Mouse (Mus musculus) heart, adult 18-20 months (tissue): ENCODE measurements around the gene Ikzf3. TPM values are rescaled to one million over a fixed set of nuclear protein-coding genes. Genes with fewer than 3 reads are reported as not detected.

Experiments
- DNase-seq, 2 experiments: peaks; one replicate each; pipeline ENCODE4 v3.0.0; 2021 to 2022; ENCODE audit warnings: mixed read lengths in 1 of 2
- total RNA-seq, 2 experiments: library from RNA; stranded (reverse); gene quantifications; 2 replicates each; pipeline ENCODE4 v1.2.3; 2021

Gene Ikzf3
- total RNA-seq, 2 experiments from 2014 or later, result 0.89 to 5.0 TPM

DNA sequence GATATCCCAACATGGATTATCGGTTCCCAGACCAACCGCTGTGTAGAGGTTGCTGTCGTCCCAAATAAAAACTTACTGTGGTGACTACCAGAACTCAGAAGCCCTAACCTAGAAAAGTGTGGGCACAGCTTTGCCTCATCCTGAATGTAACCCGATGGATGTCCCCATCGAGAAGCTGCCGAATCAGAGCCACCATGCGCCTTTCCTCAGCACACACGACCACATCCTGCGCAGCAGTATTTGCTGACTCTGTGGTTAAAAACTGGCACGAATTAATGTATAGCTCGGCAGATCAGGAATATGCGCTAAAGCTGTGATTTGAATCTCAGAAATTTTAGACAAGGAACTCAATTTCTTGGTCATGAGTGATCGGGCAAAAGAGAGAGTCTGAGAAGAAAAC is 33.0 kb downstream of the Ikzf3 start:
- DNase-seq, result no peak

DNA sequence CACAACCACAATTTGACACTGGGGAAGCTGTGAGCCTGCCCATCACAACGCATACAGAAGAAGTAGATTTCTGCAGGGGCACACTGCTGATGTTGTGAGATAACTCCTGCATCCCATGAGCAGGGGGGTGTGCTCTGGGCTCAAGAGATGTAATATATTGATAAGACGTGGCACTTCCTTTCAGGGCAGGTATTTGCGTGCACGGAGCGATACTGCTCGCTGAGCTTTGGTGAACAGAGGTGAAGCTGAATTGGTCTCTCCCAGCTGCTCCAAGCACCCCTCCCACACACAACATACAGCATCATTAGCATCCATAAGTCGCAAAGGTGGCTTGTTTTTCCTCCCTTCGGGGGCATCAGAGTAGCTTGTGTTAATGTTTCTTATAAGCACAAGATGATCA is 35.7 kb downstream of the Ikzf3 start:
- DNase-seq, result no peak

DNA sequence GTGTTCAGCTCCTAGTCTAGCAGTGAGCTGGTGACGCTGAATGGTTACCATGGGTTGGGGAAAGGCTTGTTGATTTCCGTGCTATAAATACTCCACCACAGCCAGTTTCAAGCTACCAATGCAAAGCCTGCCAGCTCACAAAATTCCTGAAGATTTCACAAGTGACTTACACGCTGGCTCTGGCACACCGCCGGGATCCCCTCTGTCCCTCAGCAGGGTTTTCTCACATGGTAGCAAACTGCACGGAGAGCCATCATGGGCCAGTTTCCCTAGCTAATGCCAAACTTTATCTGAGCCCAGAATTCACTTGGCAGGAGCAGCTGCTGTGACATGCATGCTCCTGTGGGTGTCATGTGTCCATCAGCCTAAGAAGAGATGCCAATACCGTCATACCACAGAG is 36.4 kb downstream of the Ikzf3 start:
- DNase-seq, result peak; percentile 72 to 73

DNA sequence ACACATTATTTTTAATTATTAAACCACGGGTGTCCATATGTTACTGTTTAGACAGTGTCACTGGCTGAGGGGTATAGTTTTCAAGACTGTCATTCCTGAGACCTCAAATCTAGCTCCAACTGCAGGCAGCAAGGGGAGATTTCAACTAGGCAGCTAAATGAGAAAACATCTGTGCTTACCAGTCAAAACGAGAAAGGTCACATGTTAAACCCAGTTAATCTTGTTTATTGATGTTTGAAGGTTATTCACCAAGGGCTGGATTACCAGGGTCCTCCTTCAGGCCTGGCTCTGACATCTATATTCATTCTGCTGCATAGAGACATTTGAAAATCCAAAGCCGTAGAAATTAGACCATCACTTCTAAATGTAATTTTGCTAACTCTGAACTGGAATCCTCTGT is 40.9 kb downstream of the Ikzf3 start:
- DNase-seq, result no peak

DNA sequence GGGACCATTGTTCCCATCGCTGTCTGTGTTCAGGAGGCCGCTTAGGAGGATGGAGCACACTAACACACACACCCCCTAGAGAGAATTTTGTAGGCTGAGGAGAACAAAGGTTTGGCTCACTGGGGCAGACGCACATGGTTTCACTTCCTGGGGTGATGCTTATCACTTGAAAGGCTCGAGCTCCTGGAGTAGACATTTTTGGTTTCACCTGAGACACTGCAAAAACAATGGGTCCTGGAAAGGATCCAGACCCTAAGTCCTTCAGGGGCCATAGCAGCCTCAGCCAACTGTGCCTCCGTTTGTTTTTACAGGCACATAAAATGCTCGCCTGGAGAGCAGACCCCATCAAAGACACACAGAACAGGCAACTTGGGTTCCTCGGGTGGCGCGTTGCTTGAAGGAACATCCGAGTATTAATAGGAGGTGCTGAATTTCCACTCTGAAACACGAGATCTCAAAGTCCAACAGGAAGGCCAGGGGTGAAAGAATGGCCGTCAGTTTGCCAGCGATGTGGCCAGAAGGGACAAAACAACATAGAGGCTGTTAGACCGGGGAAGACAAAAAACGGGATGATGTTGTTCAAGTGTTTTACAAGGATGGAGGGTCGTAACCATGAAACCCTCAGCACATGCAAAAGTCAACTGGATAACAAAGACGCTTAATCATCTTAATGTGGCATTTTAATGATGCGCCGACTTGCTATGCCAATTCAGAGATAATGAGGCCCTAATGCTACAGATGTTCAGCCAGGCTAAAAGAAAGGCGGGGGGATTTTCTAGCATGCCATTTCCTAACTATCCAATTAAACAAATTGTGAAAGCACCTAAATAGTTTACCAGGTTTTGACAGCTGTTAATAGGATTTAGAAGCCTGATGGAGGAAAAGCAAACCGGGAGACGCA is 48.2 kb downstream of the Ikzf3 start:
- peak; percentile 5 to 56 for DNase-seq

DNA sequence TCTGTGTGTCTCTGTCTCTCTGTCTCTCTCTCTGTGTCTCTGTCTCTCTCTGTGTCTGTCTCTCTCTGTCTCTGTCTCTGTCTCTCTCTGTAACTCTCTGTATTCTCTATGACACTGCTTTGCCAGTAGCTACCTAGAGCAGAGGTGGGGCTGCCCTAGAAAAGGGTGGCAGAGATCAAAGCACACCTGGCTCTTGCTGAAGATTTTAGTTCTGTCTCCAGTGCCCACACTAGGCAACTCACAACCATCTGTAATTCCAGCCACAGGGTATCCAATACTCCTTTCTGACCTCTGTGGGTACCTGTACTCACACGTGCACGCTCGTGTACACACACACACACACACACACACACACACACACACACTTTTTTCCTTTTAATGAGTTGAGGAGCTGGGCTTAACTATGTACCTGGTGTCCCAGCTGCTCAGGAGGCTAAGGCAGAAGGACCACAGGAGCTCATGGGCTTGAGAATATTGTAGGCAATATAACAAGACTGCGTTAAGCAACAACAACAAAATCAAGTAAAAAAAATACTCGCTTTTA is 50.6 kb downstream of the Ikzf3 start:
- DNase-seq, result no peak

DNA sequence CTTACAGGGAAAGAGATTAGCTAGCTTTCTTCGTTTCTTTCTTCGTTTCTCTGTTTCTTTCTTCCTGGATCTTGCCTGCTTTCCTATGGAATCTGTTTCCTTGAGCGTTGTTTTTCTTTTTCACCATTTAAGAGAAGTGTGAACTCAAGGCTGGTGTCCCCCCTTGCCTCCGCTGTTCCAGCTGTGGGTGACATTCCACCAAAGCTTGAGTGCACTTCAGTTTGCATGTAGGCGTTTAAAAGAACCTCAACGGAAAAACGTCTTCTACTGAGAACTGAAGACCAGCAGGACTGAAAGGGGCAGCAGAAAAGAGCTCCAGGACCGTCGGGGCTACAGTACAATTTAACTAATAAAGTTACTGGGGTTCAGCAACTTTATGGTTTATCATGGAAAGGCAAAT is 52.4 kb downstream of the Ikzf3 start:
- DNase-seq, result no peak

DNA sequence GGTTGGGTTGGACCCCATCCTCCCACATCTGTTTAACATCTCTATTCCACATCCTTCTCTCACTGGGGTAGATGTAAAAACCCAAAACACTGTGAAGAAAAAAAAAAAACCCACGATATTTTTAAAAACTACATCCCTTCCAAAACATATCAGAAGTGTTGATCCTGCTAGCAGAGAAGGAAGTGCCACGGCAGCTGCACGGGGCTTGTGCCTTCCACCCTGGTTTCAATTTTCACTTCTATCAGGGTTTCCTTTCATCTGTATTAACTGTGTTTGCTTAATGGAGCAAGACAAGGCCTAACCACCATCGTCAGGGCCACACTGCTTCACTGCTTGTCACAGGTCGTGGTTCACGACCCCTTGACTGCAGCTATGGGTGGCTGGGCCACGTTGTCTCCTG is 52.9 kb downstream of the Ikzf3 start:
- peak in 1 of 2 experiments; percentile 11 for DNase-seq

DNA sequence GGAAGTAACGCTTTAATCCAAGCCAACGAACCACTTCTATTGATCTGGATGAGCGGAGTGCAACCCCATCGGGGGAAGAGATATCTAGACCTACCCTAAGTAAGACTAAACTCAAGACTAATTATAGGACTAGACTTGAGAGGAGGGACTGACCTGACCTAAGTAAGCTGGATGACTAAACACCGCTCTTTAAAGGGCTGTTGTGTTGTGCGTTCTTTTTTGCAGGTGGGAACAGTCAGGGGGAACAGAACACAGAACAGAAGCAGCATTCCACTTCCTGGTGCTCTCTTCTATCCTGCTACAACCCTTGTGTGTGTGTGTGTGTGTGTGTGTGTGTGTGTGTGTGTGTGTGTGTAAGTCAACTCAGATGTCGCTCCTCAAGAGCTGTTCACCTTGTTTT is 54.3 kb downstream of the Ikzf3 start:
- DNase-seq, result no peak

DNA sequence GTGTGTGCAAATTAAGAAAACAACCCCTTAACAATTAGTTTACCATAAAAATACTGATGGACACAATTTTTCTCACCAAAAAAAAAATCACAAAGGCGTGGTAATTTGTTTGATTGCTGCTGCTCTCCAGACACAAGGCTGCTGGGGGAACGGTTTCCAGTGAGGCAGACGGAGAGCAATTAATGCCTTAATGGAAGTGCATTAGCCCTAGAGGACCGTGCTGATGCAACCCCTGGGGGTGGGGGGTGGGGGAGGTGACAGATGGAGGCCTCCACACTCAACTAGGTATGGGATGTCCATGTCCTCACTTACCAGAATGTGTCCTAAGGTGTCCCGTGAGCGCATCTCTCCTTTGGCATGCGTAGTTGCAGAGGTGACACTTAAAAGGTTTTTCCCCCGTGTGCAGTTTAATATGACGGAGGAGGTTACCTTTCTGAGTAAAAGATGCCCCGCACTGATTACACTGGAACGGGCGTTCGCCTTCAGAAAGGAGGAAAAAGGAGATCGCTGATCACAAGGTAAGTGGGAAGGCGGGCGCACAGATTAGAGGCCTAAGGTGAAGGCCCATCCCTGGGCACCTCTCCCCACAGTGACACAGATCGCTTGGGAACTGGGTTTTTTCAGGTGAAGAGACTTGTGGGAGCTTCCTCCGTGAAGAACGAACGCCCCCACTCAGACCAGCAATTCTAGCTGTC is 57.1 kb downstream of the Ikzf3 start:
- no peak for DNase-seq

DNA sequence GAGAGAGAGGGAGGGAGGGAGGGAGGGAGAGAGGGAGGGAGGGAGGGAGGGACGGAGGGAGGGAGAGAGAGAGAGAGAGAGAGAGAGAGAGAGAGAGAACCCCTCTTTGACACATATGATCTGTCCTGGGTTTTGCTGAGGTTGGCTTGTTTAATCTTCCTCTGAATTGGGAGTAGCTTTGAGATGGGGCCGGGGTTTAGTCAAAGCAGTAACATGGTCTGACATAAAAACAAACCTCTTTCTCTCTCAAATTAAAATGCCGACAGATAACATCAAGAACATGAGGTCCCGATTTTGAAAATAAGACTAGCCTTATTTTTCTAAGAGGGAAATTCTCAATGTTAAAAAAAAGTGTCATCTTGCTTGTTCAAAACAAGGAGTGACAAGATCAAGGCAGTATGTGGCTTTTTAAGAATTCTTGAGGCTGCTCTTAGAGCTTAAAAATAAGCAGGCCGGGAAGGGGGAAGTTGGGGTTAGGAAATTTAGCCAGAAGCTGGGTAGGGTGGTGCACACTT is 58.2 kb downstream of the Ikzf3 start:
- DNase-seq, result no peak

DNA sequence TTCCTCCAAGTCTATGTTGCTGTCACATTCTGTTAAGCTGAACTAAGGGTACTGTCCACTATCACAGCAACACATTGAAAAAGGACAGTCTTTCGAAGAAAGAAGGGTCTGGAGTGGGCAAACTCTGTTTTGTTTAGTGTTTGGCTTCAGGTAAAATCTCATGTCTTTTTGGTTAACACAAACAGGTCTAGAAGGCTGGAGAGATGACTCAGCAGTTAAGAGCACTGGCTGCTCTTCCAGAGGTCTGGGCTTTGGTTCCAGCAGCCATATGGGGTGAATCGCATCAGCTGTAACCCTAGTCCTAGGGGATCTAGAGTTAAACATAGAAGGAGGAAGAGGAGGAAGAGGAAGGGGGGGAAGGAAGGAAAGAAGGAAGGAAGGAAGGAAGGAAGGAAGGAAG is 60.1 kb downstream of the Ikzf3 start:
- DNase-seq, result no peak

DNA sequence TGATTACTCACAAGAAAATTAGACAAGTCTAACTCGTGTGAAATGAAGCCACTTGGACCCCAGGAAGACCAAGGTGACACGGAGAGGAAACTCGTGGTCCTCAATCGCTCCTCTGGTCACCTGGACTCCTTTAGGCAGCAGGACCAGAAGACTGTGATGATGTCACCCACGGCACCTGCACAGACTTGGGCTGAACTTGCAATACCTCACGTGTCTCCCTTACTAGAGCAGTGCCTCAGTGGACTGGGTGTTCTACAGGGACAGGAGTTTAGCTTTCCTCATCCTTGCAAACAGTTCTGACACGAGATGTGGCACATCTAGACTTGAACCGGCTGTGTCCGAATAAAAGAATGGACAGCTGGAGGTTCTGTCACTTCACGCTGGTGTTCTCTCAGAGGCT is 63.8 kb downstream of the Ikzf3 start:
- no peak for DNase-seq

DNA sequence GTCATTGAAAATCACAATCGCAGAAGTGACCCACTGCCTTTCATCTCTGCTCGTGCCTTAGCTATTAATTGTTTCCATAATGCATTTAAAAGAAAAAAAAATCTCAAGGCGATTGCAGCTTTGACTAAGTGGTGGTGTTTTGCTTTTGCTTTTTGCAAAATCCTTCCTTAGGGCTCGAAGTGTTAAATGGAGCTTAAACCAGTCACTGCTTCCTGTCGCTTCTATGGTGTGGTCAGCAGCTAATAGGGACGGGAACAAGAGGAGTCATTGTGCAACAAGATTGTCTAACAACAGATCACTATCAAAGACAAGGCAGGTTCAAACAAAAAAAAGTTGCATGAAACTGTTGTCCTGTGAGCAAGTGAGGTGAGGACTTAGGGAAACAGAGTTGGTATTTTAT is 64.6 kb downstream of the Ikzf3 start:
- no peak for DNase-seq

DNA sequence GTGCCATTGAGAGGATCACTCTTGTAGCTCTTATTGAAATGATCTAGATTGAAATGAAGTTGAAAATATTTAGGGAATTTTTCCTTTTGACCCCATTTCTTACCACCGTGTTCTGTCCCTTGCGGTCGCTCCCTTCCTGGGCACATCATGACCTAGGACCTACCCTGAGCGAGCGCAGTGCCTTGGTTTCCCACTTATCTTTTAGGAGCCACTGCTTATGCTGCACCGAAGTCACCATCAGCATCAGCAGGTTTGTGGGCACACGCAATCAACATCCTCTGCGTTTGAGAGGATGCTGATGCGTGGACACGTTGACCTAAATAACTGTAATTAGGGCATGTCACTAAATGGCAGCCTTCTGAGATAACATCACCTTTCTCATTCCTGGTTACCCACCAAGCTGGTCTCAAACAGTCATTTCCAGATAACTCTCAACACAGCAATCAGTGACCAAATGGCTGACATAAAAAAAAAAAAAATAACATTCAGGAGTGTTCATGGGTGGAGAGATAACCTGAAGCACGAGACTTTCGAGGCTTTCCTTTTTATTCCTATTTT is 65.8 kb downstream of the Ikzf3 start:
- DNase-seq, result no peak

DNA sequence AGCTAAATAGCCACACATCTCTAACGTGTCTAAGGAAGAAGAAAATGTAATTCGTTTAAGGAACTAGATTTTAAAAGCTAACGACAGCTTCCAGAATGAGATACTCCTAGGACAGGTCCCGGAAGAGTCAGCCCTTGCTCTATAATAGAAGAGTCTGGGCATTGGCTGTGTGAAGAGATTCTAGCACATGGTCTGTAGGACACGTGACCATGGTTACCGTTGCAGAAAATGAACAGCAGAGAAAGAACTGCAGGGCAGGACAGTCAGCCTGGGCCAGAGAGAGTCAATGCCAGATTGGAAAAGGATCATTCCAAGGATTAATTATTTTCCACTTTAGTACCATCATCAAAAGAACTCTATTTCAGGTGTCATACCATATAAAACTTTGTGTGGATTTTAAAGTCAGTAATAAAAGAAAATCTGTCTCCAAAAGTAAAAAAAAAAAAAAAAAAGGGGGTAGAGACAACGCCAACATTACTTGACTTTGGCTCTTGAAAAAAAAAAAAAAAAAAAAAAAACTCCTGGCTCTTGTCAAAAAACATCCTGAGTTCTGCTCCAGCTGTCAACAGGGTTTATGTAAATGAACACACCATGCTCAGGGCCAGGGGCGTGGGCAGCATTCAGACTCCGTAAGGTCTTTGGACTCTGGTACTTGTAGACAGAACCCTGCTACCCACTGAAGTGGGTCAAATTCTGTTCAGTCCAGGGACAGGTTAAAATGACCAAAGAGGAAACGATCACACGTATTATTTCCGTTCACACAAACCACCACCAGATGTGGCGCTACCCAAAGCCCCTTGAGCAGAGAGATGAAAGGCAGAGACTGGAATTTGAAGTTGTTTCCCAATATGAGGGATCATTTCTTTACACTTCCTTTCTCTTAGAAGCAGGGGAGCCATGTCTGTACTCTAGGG is 66.5 kb downstream of the Ikzf3 start:
- DNase-seq, result no peak

DNA sequence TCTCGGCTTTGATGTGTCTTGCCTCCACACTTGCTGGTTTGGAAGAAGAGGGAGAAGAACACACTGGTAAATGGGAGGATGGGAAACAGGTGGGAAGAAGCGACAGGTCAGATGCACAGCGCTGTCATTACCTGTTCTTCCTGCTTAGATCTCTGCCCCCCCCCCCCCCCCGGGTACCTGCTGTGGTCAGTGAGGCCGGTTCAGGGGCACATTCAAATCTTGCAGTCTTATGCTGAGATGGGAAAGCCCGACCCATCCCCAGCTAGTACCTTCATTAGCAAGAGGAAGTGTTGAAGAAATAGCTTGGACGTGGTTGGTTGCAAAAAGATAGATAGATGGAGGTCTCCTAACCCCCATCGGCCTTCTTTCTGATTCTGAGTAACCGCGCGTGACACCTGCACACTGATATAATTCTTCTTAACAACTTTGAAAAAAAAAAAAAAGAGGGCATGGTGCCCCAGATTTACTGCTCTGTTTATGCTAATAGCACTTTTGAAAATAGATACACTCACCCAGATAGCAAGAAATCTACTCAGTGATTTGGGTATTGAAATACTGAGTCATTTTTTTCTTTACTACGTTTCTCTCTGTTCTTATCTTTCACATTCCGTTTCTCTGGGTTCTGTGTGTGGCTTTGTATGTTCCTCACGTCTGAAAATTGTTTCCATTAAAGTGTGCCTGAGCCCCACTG is 68.7 kb downstream of the Ikzf3 start:
- no peak for DNase-seq

DNA sequence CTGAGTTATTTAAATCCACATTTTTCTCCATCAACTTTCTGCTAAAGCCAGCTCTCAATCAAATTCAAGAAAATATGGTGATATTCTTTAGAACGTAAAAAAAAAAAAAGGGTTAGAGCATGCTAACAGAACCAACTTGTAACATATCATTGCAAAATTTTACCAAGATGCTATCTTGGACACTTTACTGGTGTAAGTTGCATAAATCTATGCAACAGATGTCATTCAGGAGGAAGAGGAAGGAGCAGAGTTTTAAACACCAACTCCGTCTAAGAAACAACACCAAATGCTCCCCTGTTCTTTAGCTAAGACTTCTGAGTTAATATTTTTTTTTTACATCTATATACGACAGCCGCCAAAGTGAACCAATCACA is 69.4 kb downstream of the Ikzf3 start:
- DNase-seq, result no peak

DNA sequence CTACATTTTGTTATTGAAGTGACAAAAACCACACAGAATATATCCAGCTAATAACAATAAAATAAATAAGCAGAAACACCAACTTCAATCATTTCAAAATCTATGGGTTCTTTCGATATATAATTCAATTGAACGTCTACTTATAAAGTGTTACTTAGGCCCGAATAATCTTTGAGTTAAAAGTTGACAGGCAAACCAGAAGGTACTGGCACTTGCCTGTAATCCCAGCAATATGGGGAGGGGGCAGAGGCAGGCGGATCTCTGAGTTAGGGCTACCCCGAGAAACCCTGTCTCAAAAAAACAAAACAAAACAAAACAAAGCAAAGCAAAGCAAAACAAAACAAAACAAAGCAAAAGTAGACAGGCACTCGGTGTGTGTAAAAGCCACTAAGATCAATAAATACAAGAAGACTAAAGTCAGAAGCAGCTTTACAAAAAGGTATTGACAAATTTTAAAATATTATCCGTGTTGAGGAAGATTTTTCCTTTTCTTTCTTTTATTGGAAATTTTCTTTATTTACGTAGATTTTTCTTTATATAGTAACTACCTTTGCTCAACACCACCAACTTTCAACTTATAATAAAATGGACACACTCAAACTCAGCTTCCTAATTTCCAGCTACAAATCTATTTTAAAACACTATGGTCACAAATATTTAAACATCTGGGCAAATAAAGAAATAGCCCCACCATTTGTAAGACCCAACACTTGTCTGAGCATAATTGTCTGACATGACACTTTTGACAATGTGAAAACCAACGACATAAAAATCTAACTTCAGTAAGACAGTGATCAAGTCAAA is 70.0 kb downstream of the Ikzf3 start:
- DNase-seq, result no peak

DNA sequence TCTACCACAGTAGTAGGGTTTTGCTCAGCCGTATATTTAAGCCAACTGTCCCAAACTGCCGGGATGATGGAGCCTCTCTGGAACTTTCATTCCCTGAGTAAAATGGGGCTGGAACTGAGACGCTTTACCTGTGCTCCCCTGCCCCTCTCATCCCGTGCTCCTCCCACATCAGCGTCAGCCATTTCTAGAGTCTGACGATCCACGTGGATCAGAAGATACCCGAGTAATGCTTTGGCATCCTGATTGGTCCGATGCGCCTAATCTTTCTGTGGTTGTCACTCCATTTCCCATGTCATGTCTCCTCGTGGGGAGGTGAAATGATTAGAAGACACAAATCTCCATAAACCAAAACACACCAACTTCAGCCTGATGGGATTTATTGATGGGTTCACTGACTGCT is 70.9 kb downstream of the Ikzf3 start:
- DNase-seq, result no peak
